Mouse (Mus musculus): ENCODE data around the gene Cdkn2aip.

- no peak for TF ChIP-seq CTCF (IDR thresholded peaks at IDR 0.05; ENCODE audit: insufficient read depth, low read depth, low read length)
- no peak for TF ChIP-seq POLR2A (IDR thresholded peaks at IDR 0.05; ENCODE audit: insufficient read depth, low read depth, low read length)
Observed at GRCm38 (mm10) chr8:47713171-47713663, 515 bp downstream of the Cdkn2aip start.

Data from olfactory bulb, adult 2 months (tissue).